Mouse (Mus musculus): ENCODE measurements around the gene Plek2. TPM values are rescaled to one million over a fixed set of nuclear protein-coding genes. Genes with fewer than 3 reads are reported as not detected.
A peak's percentile ranks its signal among the peaks of the same experiment; 100 is the strongest.

Plek2 gene
- polyA plus RNA-seq, 1 experiment from 2014 or later, result 42.6 TPM

- H3K9ac ChIP-seq (ENCODE audit: low read length), result peak overlapping the region; percentile 53
- 0 out of 2 replicates have a peak, but pooled peaks cover 3% of the 10 kb centered on the region for H3K9me3 ChIP-seq (ENCODE audit: control insufficient read depth, low read length)
- no peaks in the 10 kb centered on the region for H3K36me3 ChIP-seq (ENCODE audit: control insufficient read depth, insufficient read depth, low read length)
- H3K4me2 ChIP-seq (replicated peaks; ENCODE audit: low read depth), result peak overlapping the region; percentile 66
- ATAC-seq (ENCODE audit: low FRiP score, low TSS enrichment) (peak; percentile 69), DNase-seq (ENCODE audit: low spot score) (peak; percentile 69)
- H3K4me3 ChIP-seq (ENCODE audit: low read depth, low read length), result peak overlapping the region; percentile 40
- TF ChIP-seq CTCF (IDR thresholded peaks at IDR 0.05; ENCODE audit: low read depth), result no peak
- TF ChIP-seq EP300 (optimal IDR thresholded peaks at IDR 0.05), result no peak
- no peaks in the 10 kb centered on the region for H3K27me3 ChIP-seq (ENCODE audit: control insufficient read depth, insufficient read depth, low read length)
- peak overlapping the region; percentile 87 for H3K27ac ChIP-seq (replicated peaks)
- WGBS, result 16% methylated on average over 16 of the region's 16 CpGs
- no peaks in the 10 kb centered on the region for H3K4me1 ChIP-seq (replicated peaks; ENCODE audit: control insufficient read depth, insufficient read depth)
Observed at GRCm38 (mm10) chr12:78910684-78911461, 4.1 kb upstream of the Plek2 start.

DNA sequence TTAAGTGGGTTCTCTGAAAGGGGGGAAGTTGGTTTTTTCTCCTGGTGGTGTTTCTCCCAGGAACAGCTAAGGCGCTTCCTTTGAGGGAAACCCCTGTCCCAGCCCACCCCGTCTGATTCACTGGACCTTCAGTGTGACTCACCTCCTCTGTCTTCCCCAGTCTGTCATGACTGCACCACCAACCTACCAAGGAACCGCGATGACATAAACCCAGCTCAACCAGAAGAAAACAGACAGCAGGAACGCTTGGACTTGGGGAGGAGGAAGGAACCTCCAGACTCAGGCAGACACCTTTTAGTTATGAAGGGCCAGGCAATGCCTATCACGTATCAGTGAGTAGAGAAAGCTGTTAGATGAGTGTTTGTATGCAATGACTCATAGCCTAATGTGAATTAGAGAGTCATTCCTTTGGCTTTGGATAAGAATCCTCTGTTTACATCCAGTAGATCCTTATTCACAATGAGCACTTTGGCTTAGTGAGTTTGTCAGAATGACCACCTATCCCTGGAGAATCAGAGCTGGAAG lies 1.4 kb upstream of the Plek2 start:
- Histone ChIP-seq H3K27ac (replicated peaks) (peak overlapping the region; percentile 40; the same call in 1 of the 2 replicates), H3K36me3 (ENCODE audit: control insufficient read depth, insufficient read depth, low read length) (no peaks in the 10 kb centered on the region), H3K4me1 (replicated peaks; ENCODE audit: control insufficient read depth, insufficient read depth) (no peaks in the 10 kb centered on the region), H3K27me3 (ENCODE audit: control insufficient read depth, insufficient read depth, low read length) (no peaks in the 10 kb centered on the region), H3K9ac (ENCODE audit: low read length) (no peak overlapping the region), H3K4me2 (replicated peaks; ENCODE audit: low read depth) (no peak overlapping the region), H3K9me3 (ENCODE audit: control insufficient read depth, low read length) (0 out of 2 replicates have a peak, but pooled peaks cover 3% of the 10 kb centered on the region), H3K4me3 (ENCODE audit: low read depth, low read length) (no peak overlapping the region)
- DNase-seq (ENCODE audit: low spot score), result peak; percentile 23
- TF ChIP-seq EP300 (optimal IDR thresholded peaks at IDR 0.05), result no peak
- no peak for TF ChIP-seq CTCF (IDR thresholded peaks at IDR 0.05; ENCODE audit: low read depth)
- WGBS, result 56% methylated on average over 6 of the region's 6 CpGs
- ATAC-seq (ENCODE audit: low FRiP score, low TSS enrichment), result peak; percentile 11; the same call in 1 of the 2 replicates

DNA sequence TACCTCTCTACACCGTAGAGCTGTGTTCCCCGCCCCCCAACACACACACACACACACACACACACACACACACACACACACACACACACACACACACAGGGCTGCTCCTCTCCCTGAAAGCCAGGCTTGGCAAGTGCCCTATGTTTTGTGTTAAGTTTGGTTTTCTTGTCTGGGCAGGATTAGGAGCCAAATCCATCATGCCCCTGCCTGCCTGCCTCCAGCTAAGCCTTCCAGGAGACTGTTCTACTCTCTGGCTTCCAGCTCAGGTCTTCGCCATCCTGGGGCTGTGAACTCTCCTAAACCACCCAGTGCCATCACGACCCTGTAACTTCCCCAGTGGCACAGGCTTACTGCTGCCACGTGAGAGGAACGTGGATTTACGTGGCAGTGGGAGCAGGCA lies 2.3 kb downstream of the Plek2 start:
- H3K4me1 ChIP-seq (replicated peaks; ENCODE audit: control insufficient read depth, insufficient read depth), result no peaks in the 10 kb centered on the region
- no peak for TF ChIP-seq CTCF (IDR thresholded peaks at IDR 0.05; ENCODE audit: low read depth)
- TF ChIP-seq EP300 (optimal IDR thresholded peaks at IDR 0.05), result no peak
- DNase-seq (ENCODE audit: low spot score), result no peak
- ATAC-seq (ENCODE audit: low FRiP score, low TSS enrichment), result no peak; the same call in 1 of the 2 replicates
- peak overlapping the region; percentile 56; the same call in 1 of the 2 replicates for H3K27ac ChIP-seq (replicated peaks)
- no peak overlapping the region for H3K4me3 ChIP-seq (ENCODE audit: low read depth, low read length)
- WGBS, result 64% methylated on average over 5 of the region's 7 CpGs
- no peaks in the 10 kb centered on the region for H3K27me3 ChIP-seq (ENCODE audit: control insufficient read depth, insufficient read depth, low read length)
- no peak overlapping the region for H3K9ac ChIP-seq (ENCODE audit: low read length)
- H3K4me2 ChIP-seq (replicated peaks; ENCODE audit: low read depth), result peak overlapping the region; percentile 36
- no peaks in the 10 kb centered on the region for H3K36me3 ChIP-seq (ENCODE audit: control insufficient read depth, insufficient read depth, low read length)
- H3K9me3 ChIP-seq (ENCODE audit: control insufficient read depth, low read length), result 0 out of 2 replicates have a peak, but pooled peaks cover 3% of the 10 kb centered on the region

- Histone ChIP-seq H3K9me3 (ENCODE audit: control insufficient read depth, low read length) (no peaks in the 10 kb centered on the region), H3K4me3 (ENCODE audit: low read depth, low read length) (no peak overlapping the region), H3K36me3 (ENCODE audit: control insufficient read depth, insufficient read depth, low read length) (no peaks in the 10 kb centered on the region), H3K9ac (ENCODE audit: low read length) (no peak overlapping the region), H3K27me3 (ENCODE audit: control insufficient read depth, insufficient read depth, low read length) (no peaks in the 10 kb centered on the region), H3K4me1 (replicated peaks; ENCODE audit: control insufficient read depth, insufficient read depth) (no peaks in the 10 kb centered on the region), H3K27ac (replicated peaks) (no peak overlapping the region), H3K4me2 (replicated peaks; ENCODE audit: low read depth) (no peak overlapping the region)
- ATAC-seq (ENCODE audit: low FRiP score, low TSS enrichment), result no peak
- no peak for TF ChIP-seq CTCF (IDR thresholded peaks at IDR 0.05; ENCODE audit: low read depth)
- TF ChIP-seq EP300 (optimal IDR thresholded peaks at IDR 0.05), result no peak
- DNase-seq (ENCODE audit: low spot score), result no peak
- 81% methylated on average over 4 of the region's 4 CpGs for WGBS
Observed at GRCm38 (mm10) chr12:78903313-78903712, 3.5 kb downstream of the Plek2 start.

GRCm38 (mm10) chr12:78901467-78901866 lies 5.3 kb downstream of the Plek2 start:
- H3K36me3 ChIP-seq (ENCODE audit: control insufficient read depth, insufficient read depth, low read length), result no peaks in the 10 kb centered on the region
- no peak for ATAC-seq (ENCODE audit: low FRiP score, low TSS enrichment)
- no peak overlapping the region for H3K27ac ChIP-seq (replicated peaks)
- no peak for DNase-seq (ENCODE audit: low spot score)
- no peaks in the 10 kb centered on the region for H3K4me1 ChIP-seq (replicated peaks; ENCODE audit: control insufficient read depth, insufficient read depth)
- H3K9me3 ChIP-seq (ENCODE audit: control insufficient read depth, low read length), result no peaks in the 10 kb centered on the region
- no peak overlapping the region for H3K4me2 ChIP-seq (replicated peaks; ENCODE audit: low read depth)
- WGBS, result 83% methylated on average over 5 of the region's 5 CpGs
- no peak for TF ChIP-seq CTCF (IDR thresholded peaks at IDR 0.05; ENCODE audit: low read depth)
- TF ChIP-seq EP300 (optimal IDR thresholded peaks at IDR 0.05), result no peak
- no peak overlapping the region for H3K9ac ChIP-seq (ENCODE audit: low read length)
- no peak overlapping the region for H3K4me3 ChIP-seq (ENCODE audit: low read depth, low read length)
- no peaks in the 10 kb centered on the region for H3K27me3 ChIP-seq (ENCODE audit: control insufficient read depth, insufficient read depth, low read length)

DNA sequence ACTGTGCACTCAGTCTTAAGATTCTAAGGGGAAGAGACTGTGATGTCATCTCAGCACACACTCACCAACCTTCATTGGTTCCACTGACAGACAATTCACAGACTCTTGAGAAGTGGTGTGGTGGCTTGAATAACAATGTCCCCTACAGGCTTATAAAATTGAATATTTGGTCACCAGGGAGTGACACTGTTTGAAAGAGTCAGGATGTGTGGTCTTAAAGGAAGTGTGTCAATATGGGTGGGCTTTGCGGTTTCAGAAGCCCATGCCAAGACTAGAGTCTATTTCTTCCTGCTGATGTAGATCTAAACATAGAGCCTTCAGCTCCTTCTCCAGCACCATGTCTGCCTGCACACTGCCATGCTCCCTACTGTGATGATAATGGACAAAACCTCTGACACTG lies 8.9 kb downstream of the Plek2 start:
- no peak overlapping the region for H3K4me3 ChIP-seq (ENCODE audit: low read depth, low read length)
- no peak overlapping the region for H3K4me2 ChIP-seq (replicated peaks; ENCODE audit: low read depth)
- H3K36me3 ChIP-seq (ENCODE audit: control insufficient read depth, insufficient read depth, low read length), result no peaks in the 10 kb centered on the region
- no peak for TF ChIP-seq CTCF (IDR thresholded peaks at IDR 0.05; ENCODE audit: low read depth)
- no peak for DNase-seq (ENCODE audit: low spot score)
- no peak overlapping the region for H3K27ac ChIP-seq (replicated peaks)
- H3K9me3 ChIP-seq (ENCODE audit: control insufficient read depth, low read length), result no peaks in the 10 kb centered on the region
- ATAC-seq (ENCODE audit: low FRiP score, low TSS enrichment), result no peak
- WGBS, result 87% methylated on average over 1 of the region's 1 CpGs
- no peak overlapping the region for H3K9ac ChIP-seq (ENCODE audit: low read length)
- no peaks in the 10 kb centered on the region for H3K4me1 ChIP-seq (replicated peaks; ENCODE audit: control insufficient read depth, insufficient read depth)
- H3K27me3 ChIP-seq (ENCODE audit: control insufficient read depth, insufficient read depth, low read length), result no peaks in the 10 kb centered on the region
